Mouse (Mus musculus) liver, embryonic 14.5 days (tissue): ENCODE data around the gene Foxj3. TPM values are rescaled to one million over a fixed set of nuclear protein-coding genes. Genes with fewer than 3 reads are reported as not detected.

ENCODE experiments used
- ATAC-seq: fragments of 200-750 bp; cut with Nextera tagmentation; 2 replicates; pipeline ENCODE4 v1.8.0; 2017; ENCODE audit warnings: moderate number of reproducible peaks, mild to moderate bottlenecking, moderate library complexity; ENCODE audit not compliant: insufficient read depth
- DNase-seq, 3 experiments: peaks; one replicate each; pipeline ENCODE4 v3.0.0-alpha.2; 2012 to 2013; ENCODE audit warnings: low read depth in 3 of 3, low spot score in 3 of 3
- H3K27ac ChIP-seq: fragments of 300-500 bp; sonication (generic); 2 replicates; pipeline ENCODE4 v1.5.1; 2014; ENCODE audit warnings: moderate library complexity, mild to moderate bottlenecking, control low read depth, inconsistent platforms
- H3K27me3 ChIP-seq: fragments of 300-500 bp; sonication (generic); 2 replicates; pipeline ENCODE4 v1.6.1; 2014; ENCODE audit warnings: mild to moderate bottlenecking, low read length, moderate library complexity; ENCODE audit not compliant: control insufficient read depth, insufficient read depth
- H3K36me3 ChIP-seq: fragments of 300-500 bp; sonication (generic); replicated peaks from 2 replicates; pipeline ENCODE4 v1.6.1; 2014; ENCODE audit warnings: low read depth; ENCODE audit not compliant: control insufficient read depth, insufficient read depth
- H3K4me1 ChIP-seq, 2 experiments: fragments of 200-500 bp in 1 of 2; fragments of 300-500 bp in 1 of 2; sonication (generic) in 1 of 2; replicated peaks; 2 replicates each; pipeline ENCODE4 v1.6.1; 2012 to 2014; ENCODE audit warnings: antibody characterized with exemption in 1 of 2, inconsistent platforms in 1 of 2, low read length in 1 of 2; ENCODE audit not compliant: control insufficient read depth in 2 of 2, insufficient read depth in 2 of 2
- H3K4me2 ChIP-seq: fragments of 300-500 bp; sonication (generic); 2 replicates; pipeline ENCODE4 v1.6.1; 2014; ENCODE audit warnings: low read depth, mild to moderate bottlenecking, control low read depth, moderate library complexity
- H3K4me3 ChIP-seq, 2 experiments: fragments of 200-500 bp in 1 of 2; fragments of 300-500 bp in 1 of 2; sonication (generic) in 1 of 2; 2 replicates each; pipeline ENCODE4 v1.5.1; 2012 to 2014; ENCODE audit warnings: low read depth in 2 of 2, low read length in 2 of 2, mild to moderate bottlenecking in 2 of 2, control low read depth in 1 of 2, inconsistent platforms in 1 of 2, moderate library complexity in 1 of 2; ENCODE audit not compliant: insufficient read depth in 1 of 2
- H3K9ac ChIP-seq: fragments of 300-500 bp; sonication (generic); replicated peaks from 2 replicates; pipeline ENCODE4 v1.6.1; 2014; ENCODE audit warnings: mild to moderate bottlenecking, control low read depth, moderate library complexity
- H3K9me3 ChIP-seq: fragments of 300-500 bp; sonication (generic); 2 replicates; pipeline ENCODE4 v1.6.1; 2016; ENCODE audit warnings: low read length, mixed read lengths; ENCODE audit not compliant: control insufficient read depth
- CTCF ChIP-seq: IDR thresholded peaks from 2 replicates; pipeline ENCODE4 v1.5.1; 2016; ENCODE audit warnings: antibody characterized with exemption, low read depth, control low read depth
- EP300 ChIP-seq: IDR thresholded peaks from 2 replicates; pipeline ENCODE4 v1.6.1; 2016; ENCODE audit warnings: antibody characterized with exemption, low read depth
- WGBS: fragments of 180-500 bp; shearing (Covaris S2); extraction: QIAGEN DNeasy Blood & Tissue Kit; methylation state at CpG from one replicate; pipeline ENCODE4 v1.1.7; 2014; ENCODE audit not compliant: insufficient replicate concordance; 5-methylcytosine and 5-hydroxymethylcytosine counted together
- polyA plus RNA-seq, 2 experiments: library from polyadenylated mRNA; depleted of rRNA in 1 of 2; stranded (reverse) in 1 of 2; unstranded in 1 of 2; fragments of >200 nt; fragmentation: Nextera tagmentation in 1 of 2; extraction: Ambion mirVana in 1 of 2; gene quantifications; 2 replicates each; pipeline versions ENCODE4 v1.2.1 to v1.2.3; 2012 to 2014

The Foxj3 gene
- polyA plus RNA-seq, 2 experiments, result 4.5 to 4.7 TPM

GRCm38 (mm10) chr4:119524466-119524865, 12.3 kb upstream of the Foxj3 start:
- Histone ChIP-seq H3K27ac (no peak overlapping the region), H3K36me3 (no peaks in the 10 kb centered on the region), H3K9ac (no peak overlapping the region), H3K4me2 (no peak overlapping the region), H3K27me3 (no peaks in the 10 kb centered on the region), H3K4me3 (no peak overlapping the region), H3K4me1 (no peaks in the 10 kb centered on the region), H3K9me3 (no peaks in the 10 kb centered on the region)
- no peak for ATAC-seq
- DNase-seq, result no peak
- no peak for TF ChIP-seq CTCF
- no peak for TF ChIP-seq EP300
- WGBS, result 61% methylated on average over 2 of the region's 2 CpGs

GRCm38 (mm10) chr4:119526329-119526845, 10.4 kb upstream of the Foxj3 start:
- H3K4me2 ChIP-seq, result no peak overlapping the region
- no peaks in the 10 kb centered on the region for H3K36me3 ChIP-seq
- ATAC-seq (no peak), DNase-seq (no peak)
- H3K27ac ChIP-seq, result no peak overlapping the region
- H3K9ac ChIP-seq, result no peak overlapping the region
- no peaks in the 10 kb centered on the region for H3K27me3 ChIP-seq
- no peaks in the 10 kb centered on the region for H3K9me3 ChIP-seq
- no peak overlapping the region for H3K4me3 ChIP-seq
- TF ChIP-seq CTCF (no peak), EP300 (no peak)
- no peaks in the 10 kb centered on the region for H3K4me1 ChIP-seq

DNA sequence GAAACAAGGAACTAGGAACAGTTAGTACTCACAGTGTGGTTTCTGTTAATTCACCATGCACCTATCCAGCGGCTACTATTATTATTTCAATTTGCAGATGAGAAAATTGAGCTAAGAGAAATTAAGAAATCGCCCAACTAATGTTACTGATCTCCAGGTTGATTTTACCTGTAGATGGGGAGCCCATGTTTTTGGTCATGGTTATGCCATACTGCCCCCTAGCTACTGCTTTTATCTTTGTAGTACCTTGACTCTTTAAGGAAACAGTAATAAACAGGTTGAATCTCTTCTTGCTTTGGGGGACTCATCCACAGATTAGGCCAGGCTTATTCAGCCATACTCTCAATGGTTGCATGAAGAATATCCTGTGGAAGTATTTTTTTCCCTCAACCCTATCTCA, 5.0 kb upstream of the Foxj3 start:
- no peak for TF ChIP-seq EP300
- peak; percentile 27; the same call in 1 of the 2 replicates for TF ChIP-seq CTCF
- DNase-seq, result no peak
- Histone ChIP-seq H3K4me2 (no peak overlapping the region), H3K4me3 (no peak overlapping the region), H3K36me3 (no peaks in the 10 kb centered on the region), H3K9ac (no peak overlapping the region), H3K27ac (no peak overlapping the region), H3K9me3 (no peaks in the 10 kb centered on the region), H3K27me3 (no peaks in the 10 kb centered on the region), H3K4me1 (no peaks in the 10 kb centered on the region)
- ATAC-seq, result no peak
- WGBS, result 49% methylated on average over 2 of the region's 2 CpGs

DNA sequence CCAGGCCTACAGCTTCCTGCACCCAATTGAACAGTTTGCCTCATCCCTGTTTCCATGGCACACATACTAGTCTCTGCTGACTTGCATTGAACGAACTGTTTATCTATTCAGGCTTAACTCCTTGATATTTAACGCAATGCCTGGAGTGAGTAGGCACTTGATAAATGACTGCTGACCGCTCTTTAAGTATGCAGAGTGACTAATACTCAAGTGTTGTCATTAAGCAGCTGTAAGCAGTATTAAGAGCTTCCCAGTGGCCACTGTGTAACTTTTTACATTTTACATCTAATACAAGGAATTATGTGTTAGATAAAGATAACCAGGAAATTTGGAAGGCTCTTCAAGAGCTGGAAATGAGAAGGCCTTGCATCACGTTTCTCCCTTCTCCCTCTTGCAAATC, 1.7 kb upstream of the Foxj3 start:
- no peak for TF ChIP-seq CTCF
- WGBS, result 55% methylated on average over 4 of the region's 4 CpGs
- no peak overlapping the region for H3K27ac ChIP-seq
- H3K4me1 ChIP-seq, result peaks cover 0 to 5% of the 10 kb centered on the region in 2 experiments; a peak in 3 of 4 replicates
- H3K36me3 ChIP-seq, result no peaks in the 10 kb centered on the region
- no peak overlapping the region for H3K4me2 ChIP-seq
- H3K9me3 ChIP-seq, result no peaks in the 10 kb centered on the region
- DNase-seq, result no peak
- H3K9ac ChIP-seq, result no peak overlapping the region
- no peaks in the 10 kb centered on the region for H3K27me3 ChIP-seq
- no peak overlapping the region for H3K4me3 ChIP-seq
- ATAC-seq, result no peak

GRCm38 (mm10) chr4:119537436-119537835, 632 bp downstream of the Foxj3 start:
- no peaks in the 10 kb centered on the region for H3K27me3 ChIP-seq
- peaks cover 8 to 9% of the 10 kb centered on the region in 2 experiments for H3K4me1 ChIP-seq
- ATAC-seq (no peak), DNase-seq (no peak)
- H3K36me3 ChIP-seq, result no peaks in the 10 kb centered on the region
- no peak overlapping the region for H3K9ac ChIP-seq
- no peak overlapping the region for H3K4me3 ChIP-seq
- no peak for TF ChIP-seq EP300
- TF ChIP-seq CTCF, result no peak
- H3K27ac ChIP-seq, result no peak overlapping the region
- no peaks in the 10 kb centered on the region for H3K9me3 ChIP-seq
- no peak overlapping the region for H3K4me2 ChIP-seq
- WGBS, result 69% methylated on average over 4 of the region's 4 CpGs
